Mouse (Mus musculus) CH12F3 (cell line): ENCODE results near the gene Gm2115.

Source experiments
- in situ Hi-C: fragments of 300-500 bp; cut with MboI; formaldehyde crosslinking; loops from 2 replicates; pipeline ENCODE4 v1.14.3; 2020; ENCODE audit warnings: low sequenced_read_pairs

Gene Gm2115

GRCm38 (mm10) chr7:84585086-84585485, 56.3 kb downstream of the Gm2115 start:
- in situ Hi-C loops: no loop called here

- in situ Hi-C loops: no loop called here
Observed at GRCm38 (mm10) chr7:84586360-84587100, 57.8 kb downstream of the Gm2115 start.

GRCm38 (mm10) chr7:84587101-84587783, 58.5 kb downstream of the Gm2115 start:
- in situ Hi-C loops: no loop called here

GRCm38 (mm10) chr7:84590622-84591021, 61.9 kb downstream of the Gm2115 start:
- in situ Hi-C loops: loop anchor here (5.0 kb wide), 1 partner anchor 187 kb away; no protein-coding TSS in a partner anchor

- in situ Hi-C loops: loop anchor here (5.0 kb wide), 1 partner anchor 186 kb away; no protein-coding TSS in a partner anchor
Observed at GRCm38 (mm10) chr7:84591347-84591746, 62.6 kb downstream of the Gm2115 start.

- in situ Hi-C loops: loop anchor here (5.0 kb wide), 1 partner anchor 183 kb away; no protein-coding TSS in a partner anchor
Observed at GRCm38 (mm10) chr7:84594087-84594916, 65.5 kb downstream of the Gm2115 start.

- in situ Hi-C loops: loop anchor here (5.0 kb wide), 1 partner anchor 182 kb away; no protein-coding TSS in a partner anchor
Observed at GRCm38 (mm10) chr7:84594917-84595303, 66.2 kb downstream of the Gm2115 start.

- in situ Hi-C loops: no loop called here
Observed at GRCm38 (mm10) chr7:84596002-84596401, 67.2 kb downstream of the Gm2115 start.

- in situ Hi-C loops: no loop called here
Observed at GRCm38 (mm10) chr7:84596633-84597032, 67.9 kb downstream of the Gm2115 start.

GRCm38 (mm10) chr7:84600631-84601030, 71.9 kb downstream of the Gm2115 start:
- in situ Hi-C loops: no loop called here

GRCm38 (mm10) chr7:84601331-84601730, 72.6 kb downstream of the Gm2115 start:
- in situ Hi-C loops: no loop called here

- in situ Hi-C loops: no loop called here
Observed at GRCm38 (mm10) chr7:84604501-84604900, 75.7 kb downstream of the Gm2115 start.

GRCm38 (mm10) chr7:84605033-84605687, 76.4 kb downstream of the Gm2115 start:
- in situ Hi-C loops: no loop called here

GRCm38 (mm10) chr7:84605704-84606292, 77.0 kb downstream of the Gm2115 start:
- in situ Hi-C loops: no loop called here

- in situ Hi-C loops: no loop called here
Observed at GRCm38 (mm10) chr7:84606293-84606749, 77.6 kb downstream of the Gm2115 start, which contains the start of gene Fah. TSS of gene Fah (minus strand) at chr7:84606722.

GRCm38 (mm10) chr7:84611609-84612008, 82.9 kb downstream of the Gm2115 start:
- in situ Hi-C loops: no loop called here

- in situ Hi-C loops: no loop called here
Observed at GRCm38 (mm10) chr7:84612445-84612844, 83.7 kb downstream of the Gm2115 start.

- in situ Hi-C loops: no loop called here
Observed at GRCm38 (mm10) chr7:84618951-84619350, 90.2 kb downstream of the Gm2115 start.

GRCm38 (mm10) chr7:84620956-84621355, 92.2 kb downstream of the Gm2115 start:
- in situ Hi-C loops: no loop called here

- in situ Hi-C loops: no loop called here
Observed at GRCm38 (mm10) chr7:84623718-84624117, 95.0 kb downstream of the Gm2115 start.
